Mouse (Mus musculus): Measurements from ENCODE around the gene Lrrk1.

GRCm38 (mm10) chr7:66262570-66263156 is 125.5 kb downstream of the Lrrk1 start:
- no peak for TF ChIP-seq POLR2A (IDR thresholded peaks at IDR 0.05; ENCODE audit: insufficient read depth, low read depth, low read length)
- no peak for TF ChIP-seq CTCF (IDR thresholded peaks at IDR 0.05; ENCODE audit: insufficient read depth, low read depth, low read length)
